Mouse (Mus musculus): Measurements from ENCODE around the gene Mat2a. TPM values are rescaled to one million over a fixed set of nuclear protein-coding genes. Genes with fewer than 3 reads are reported as not detected.
"Not testable (repeated sequence)": the region's sequence is repeated elsewhere in the genome, so short reads cannot be mapped to it uniquely, and the experiment has no call there.

Gene Mat2a
- polyA plus RNA-seq, 1 experiment from 2014 or later = 165 TPM

GRCm38 (mm10) chr6:72473264-72474041 lies 34.1 kb upstream of the Mat2a start:
- peak; percentile 88 for ATAC-seq

GRCm38 (mm10) chr6:72466171-72466570 lies 26.8 kb upstream of the Mat2a start:
- 86% methylated on average over 4 of the region's 4 CpGs for WGBS
- H3K27ac ChIP-seq (ENCODE audit: low read length) = no peak overlapping the region
- no peak for TF ChIP-seq EP300 (IDR thresholded peaks at IDR 0.05)
- TF ChIP-seq CTCF (IDR thresholded peaks at IDR 0.05) = no peak
- no peaks in the 10 kb centered on the region for H3K4me1 ChIP-seq (ENCODE audit: insufficient read depth, low read depth, low read length)
- DNase-seq (ENCODE audit: low spot score) (no peak), ATAC-seq (no peak)
- no peak overlapping the region for H3K4me2 ChIP-seq (replicated peaks; ENCODE audit: low read depth, low read length)
- H3K27me3 ChIP-seq (replicated peaks; ENCODE audit: insufficient read depth, low read length) = no peaks in the 10 kb centered on the region
- no peak overlapping the region for H3K4me3 ChIP-seq (ENCODE audit: low read depth, low read length)
- H3K9me3 ChIP-seq (ENCODE audit: low read length) = no peaks in the 10 kb centered on the region
- H3K9ac ChIP-seq (replicated peaks; ENCODE audit: low read depth) = no peak overlapping the region
- no peaks in the 10 kb centered on the region for H3K36me3 ChIP-seq (ENCODE audit: insufficient read depth, low read length)

More at GRCm38 (mm10) chr6:72473264-72474041, 34.1 kb upstream of the Mat2a start:
- no peak overlapping the region for H3K4me2 ChIP-seq (replicated peaks; ENCODE audit: low read depth, low read length)
- peak; percentile 48 for TF ChIP-seq EP300 (IDR thresholded peaks at IDR 0.05)
- TF ChIP-seq CTCF (IDR thresholded peaks at IDR 0.05) = no peak
- DNase-seq (ENCODE audit: low spot score) = peak; percentile 93
- H3K36me3 ChIP-seq (ENCODE audit: insufficient read depth, low read length) = no peaks in the 10 kb centered on the region
- no peaks in the 10 kb centered on the region for H3K9me3 ChIP-seq (ENCODE audit: low read length)
- H3K4me3 ChIP-seq (ENCODE audit: low read depth, low read length) = no peak overlapping the region
- peak overlapping the region; percentile 32; the same call in 1 of the 2 replicates for H3K27ac ChIP-seq (ENCODE audit: low read length)
- no peaks in the 10 kb centered on the region for H3K4me1 ChIP-seq (ENCODE audit: insufficient read depth, low read depth, low read length)
- H3K27me3 ChIP-seq (replicated peaks; ENCODE audit: insufficient read depth, low read length) = no peaks in the 10 kb centered on the region
- 40% methylated on average over 14 of the region's 14 CpGs for WGBS
- H3K9ac ChIP-seq (replicated peaks; ENCODE audit: low read depth) = no peak overlapping the region

- ATAC-seq (peak; percentile 50; the same call in 1 of the 2 replicates), DNase-seq (ENCODE audit: low spot score) (peak; percentile 25)
- no peaks in the 10 kb centered on the region for H3K27me3 ChIP-seq (replicated peaks; ENCODE audit: insufficient read depth, low read length)
- TF ChIP-seq EP300 (IDR thresholded peaks at IDR 0.05) = peak; percentile 24
- TF ChIP-seq CTCF (IDR thresholded peaks at IDR 0.05) = no peak
- no peak overlapping the region for H3K9ac ChIP-seq (replicated peaks; ENCODE audit: low read depth)
- no peak overlapping the region for H3K4me3 ChIP-seq (ENCODE audit: low read depth, low read length)
- 64% methylated on average over 8 of the region's 8 CpGs for WGBS
- no peak overlapping the region for H3K4me2 ChIP-seq (replicated peaks; ENCODE audit: low read depth, low read length)
- H3K4me1 ChIP-seq (ENCODE audit: insufficient read depth, low read depth, low read length) = no peaks in the 10 kb centered on the region
- no peaks in the 10 kb centered on the region for H3K9me3 ChIP-seq (ENCODE audit: low read length)
- H3K27ac ChIP-seq (ENCODE audit: low read length) = 0 out of 2 replicates have a peak overlapping the region, but pooled peaks have one; percentile 32
- H3K36me3 ChIP-seq (ENCODE audit: insufficient read depth, low read length) = no peaks in the 10 kb centered on the region
Observed at GRCm38 (mm10) chr6:72465361-72466157, 26.2 kb upstream of the Mat2a start.

GRCm38 (mm10) chr6:72462550-72463257 lies 23.3 kb upstream of the Mat2a start:
- ATAC-seq; H3K9me3 ChIP-seq (ENCODE audit: low read length); H3K4me2 ChIP-seq (replicated peaks; ENCODE audit: low read depth, low read length); H3K27me3 ChIP-seq (replicated peaks; ENCODE audit: insufficient read depth, low read length); H3K27ac ChIP-seq (ENCODE audit: low read length); H3K36me3 ChIP-seq (ENCODE audit: insufficient read depth, low read length); H3K9ac ChIP-seq (replicated peaks; ENCODE audit: low read depth); H3K4me3 ChIP-seq (ENCODE audit: low read depth, low read length); DNase-seq (ENCODE audit: low spot score); H3K4me1 ChIP-seq (ENCODE audit: insufficient read depth, low read depth, low read length): not testable (repeated sequence)
- 73% methylated on average over 5 of the region's 5 CpGs for WGBS

GRCm38 (mm10) chr6:72460036-72460801 lies 20.9 kb upstream of the Mat2a start:
- 27% methylated on average over 9 of the region's 9 CpGs for WGBS
- Histone ChIP-seq H3K36me3 (ENCODE audit: insufficient read depth, low read length) (no peaks in the 10 kb centered on the region), H3K27me3 (replicated peaks; ENCODE audit: insufficient read depth, low read length) (no peaks in the 10 kb centered on the region), H3K4me1 (ENCODE audit: insufficient read depth, low read depth, low read length) (no peaks in the 10 kb centered on the region), H3K4me3 (ENCODE audit: low read depth, low read length) (no peak overlapping the region), H3K9ac (replicated peaks; ENCODE audit: low read depth) (no peak overlapping the region), H3K27ac (ENCODE audit: low read length) (peak overlapping the region; percentile 20), H3K4me2 (replicated peaks; ENCODE audit: low read depth, low read length) (no peak overlapping the region), H3K9me3 (ENCODE audit: low read length) (no peaks in the 10 kb centered on the region)
- ATAC-seq = peak; percentile 68
- DNase-seq (ENCODE audit: low spot score) = peak; percentile 53
- TF ChIP-seq EP300 (IDR thresholded peaks at IDR 0.05) = peak; percentile 88
- no peak for TF ChIP-seq CTCF (IDR thresholded peaks at IDR 0.05)

Measured in lung, postnatal 0 days (tissue).